Mouse (Mus musculus) spleen, adult 2 months (tissue): ENCODE data around the gene Arhgap9. TPM values are rescaled to one million over a fixed set of nuclear protein-coding genes. Genes with fewer than 3 reads are reported as not detected.

Experiments used
- DNase-seq, 2 experiments: peaks; one replicate each; pipeline versions ENCODE4 v3.0.0 to v3.0.0-alpha.2; 2012 to 2021; ENCODE audit warnings: low spot score in 2 of 2, low read depth in 1 of 2
- H3K27ac ChIP-seq: fragments of 200-500 bp; 2 replicates; pipeline ENCODE4 v1.5.1; 2012; ENCODE audit warnings: low read length, inconsistent platforms; ENCODE audit not compliant: insufficient read depth
- H3K27me3 ChIP-seq: fragments of 200-500 bp; 2 replicates; pipeline ENCODE4 v1.6.1; 2012; ENCODE audit warnings: mild to moderate bottlenecking, moderate library complexity, low read length, inconsistent platforms; ENCODE audit not compliant: control insufficient read depth, insufficient read depth
- H3K36me3 ChIP-seq: fragments of 200-500 bp; 2 replicates; pipeline ENCODE4 v1.6.1; 2012; ENCODE audit warnings: mild to moderate bottlenecking, low read length, inconsistent platforms; ENCODE audit not compliant: control insufficient read depth, insufficient read depth
- H3K4me1 ChIP-seq: fragments of 200-500 bp; 2 replicates; pipeline ENCODE4 v1.6.1; 2011; ENCODE audit warnings: inconsistent platforms; ENCODE audit not compliant: control insufficient read depth, insufficient read depth, insufficient read length
- H3K4me3 ChIP-seq: fragments of 200-500 bp; 2 replicates; pipeline ENCODE4 v1.5.1; 2011; ENCODE audit warnings: mild to moderate bottlenecking, inconsistent platforms; ENCODE audit not compliant: insufficient read depth, insufficient read length; ENCODE audit errors: extremely low read depth
- CTCF ChIP-seq: fragments of 200-500 bp; IDR thresholded peaks from 2 replicates; pipeline ENCODE4 v1.5.1; 2011; ENCODE audit warnings: mild to moderate bottlenecking, inconsistent platforms; ENCODE audit not compliant: insufficient read depth, insufficient read length, insufficient replicate concordance; ENCODE audit errors: extremely low read depth
- POLR2A ChIP-seq: fragments of 200-500 bp; IDR thresholded peaks from 2 replicates; pipeline ENCODE4 v1.6.1; 2011; ENCODE audit warnings: low read depth, low read length, inconsistent platforms
- WGBS: fragments of 180-500 bp; shearing (Covaris S2); methylation state at CpG from one replicate; pipeline ENCODE4 v1.1.7; 2018; 5-methylcytosine and 5-hydroxymethylcytosine counted together
- polyA plus RNA-seq: library from polyadenylated mRNA; depleted of rRNA; stranded (reverse); fragments of >200 nt; gene quantifications from 2 replicates; pipeline ENCODE4 v1.2.3, GENCODE M21; 2012

Gene Arhgap9
- polyA plus RNA-seq, 1 experiment, result 72.7 TPM

- Histone ChIP-seq H3K36me3 (peaks cover 29% of the 10 kb centered on the region), H3K4me3 (peak overlapping the region; percentile 80), H3K4me1 (peaks cover 17% of the 10 kb centered on the region; the same call in 1 of the 2 replicates), H3K27ac (peak overlapping the region; percentile 92), H3K27me3 (no peaks in the 10 kb centered on the region)
- TF ChIP-seq POLR2A, result no peak
- no peak for TF ChIP-seq CTCF
- under 1% methylated on average over 22 of the region's 28 CpGs for WGBS
- DNase-seq, result peak in 1 of 2 experiments; percentile 46
Measured at GRCm38 (mm10) chr10:127288328-127288799, 33.4 kb upstream of the Arhgap9 start.

GRCm38 (mm10) chr10:127288800-127289572 lies 32.8 kb upstream of the Arhgap9 start, which contains the start of gene Mbd6:
Gene Mbd6 (minus strand): TSS chr10:127289018.
- TF ChIP-seq CTCF (no peak), POLR2A (peak; percentile 19)
- H3K36me3 ChIP-seq, result peaks cover 23% of the 10 kb centered on the region
- DNase-seq, result peak; percentile 82 to 90
- H3K27me3 ChIP-seq, result no peaks in the 10 kb centered on the region
- peak within 1 kb of the TSS; percentile 92 for H3K27ac ChIP-seq
- under 1% methylated on average over 37 of the region's 65 CpGs for WGBS
- H3K4me3 ChIP-seq, result peak within 1 kb of the TSS; percentile 80
- H3K4me1 ChIP-seq, result peaks cover 17% of the 10 kb centered on the region; the same call in 1 of the 2 replicates

- whole genome bisulfite sequencing, result 2% methylated on average over 15 of the region's 15 CpGs
- peak; percentile 29 to 57 for DNase-seq
- no peaks in the 10 kb centered on the region for H3K27me3 ChIP-seq
- H3K36me3 ChIP-seq, result peaks cover 21% of the 10 kb centered on the region
- H3K4me3 ChIP-seq, result peak overlapping the region; percentile 80
- H3K4me1 ChIP-seq, result peaks cover 17% of the 10 kb centered on the region; the same call in 1 of the 2 replicates
- peak overlapping the region; percentile 92 for H3K27ac ChIP-seq
- TF ChIP-seq CTCF, result no peak
- no peak for TF ChIP-seq POLR2A
Measured at GRCm38 (mm10) chr10:127289573-127290191, 32.1 kb upstream of the Arhgap9 start.

GRCm38 (mm10) chr10:127290307-127290929 lies 31.3 kb upstream of the Arhgap9 start:
- no peak for TF ChIP-seq CTCF
- peak; percentile 97 for TF ChIP-seq POLR2A
- H3K4me1 ChIP-seq, result peaks cover 17% of the 10 kb centered on the region; the same call in 1 of the 2 replicates

GRCm38 (mm10) chr10:127290930-127291880 lies 30.6 kb upstream of the Arhgap9 start:
- DNase-seq, result peak; percentile 32 to 47
- Histone ChIP-seq H3K4me1 (peaks cover 17% of the 10 kb centered on the region; the same call in 1 of the 2 replicates), H3K36me3 (peaks cover 23% of the 10 kb centered on the region), H3K27me3 (no peaks in the 10 kb centered on the region), H3K4me3 (peak overlapping the region; percentile 87), H3K27ac (peak overlapping the region; percentile 92)
- TF ChIP-seq POLR2A (no peak), CTCF (no peak)
- 3% methylated on average over 19 of the region's 19 CpGs for WGBS

More at GRCm38 (mm10) chr10:127290307-127290929, 31.3 kb upstream of the Arhgap9 start:
- Histone ChIP-seq H3K27ac (peak overlapping the region; percentile 92), H3K4me3 (peak overlapping the region; percentile 87), H3K27me3 (no peaks in the 10 kb centered on the region), H3K36me3 (peaks cover 23% of the 10 kb centered on the region)
- DNase-seq, result peak; percentile 99 to 100
- WGBS, result under 1% methylated on average over 44 of the region's 47 CpGs
